Mouse (Mus musculus): ENCODE data around the gene Baz2b. TPM values are rescaled to one million over a fixed set of nuclear protein-coding genes. Genes with fewer than 3 reads are reported as not detected.
"Not testable (repeated sequence)": the region's sequence is repeated elsewhere in the genome, so short reads cannot be mapped to it uniquely, and the experiment has no call there.

The Baz2b gene
- polyA plus RNA-seq, 1 experiment = 7.0 TPM

- 30% methylated on average over 7 of the region's 7 CpGs for WGBS
- DNase-seq (ENCODE audit: low read depth, low spot score) = no peak
Measured at GRCm38 (mm10) chr2:60138751-60139162, 70.9 kb downstream of the Baz2b start.

DNA sequence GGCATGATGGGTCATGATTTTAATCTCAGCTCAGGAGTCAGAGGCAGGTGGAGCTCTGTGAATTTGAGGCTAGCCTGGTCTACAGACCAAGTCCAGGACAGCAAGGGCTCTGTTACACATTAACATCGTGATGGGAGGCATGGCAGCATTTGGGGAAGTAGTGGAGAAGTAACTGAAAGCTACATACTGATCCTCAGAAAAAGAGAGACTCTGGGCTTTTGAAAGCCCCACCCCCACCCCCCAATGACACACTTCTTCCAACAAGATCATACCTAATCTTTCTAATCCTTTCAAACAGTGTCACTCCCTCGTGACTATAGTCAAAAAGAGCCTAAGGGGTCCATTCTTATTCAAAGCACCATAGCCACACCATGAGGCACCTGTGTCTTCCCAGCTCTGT, 73.8 kb downstream of the Baz2b start:
- DNase-seq (ENCODE audit: low read depth, low spot score) = no peak
- 84% methylated on average over 2 of the region's 2 CpGs for WGBS

DNA sequence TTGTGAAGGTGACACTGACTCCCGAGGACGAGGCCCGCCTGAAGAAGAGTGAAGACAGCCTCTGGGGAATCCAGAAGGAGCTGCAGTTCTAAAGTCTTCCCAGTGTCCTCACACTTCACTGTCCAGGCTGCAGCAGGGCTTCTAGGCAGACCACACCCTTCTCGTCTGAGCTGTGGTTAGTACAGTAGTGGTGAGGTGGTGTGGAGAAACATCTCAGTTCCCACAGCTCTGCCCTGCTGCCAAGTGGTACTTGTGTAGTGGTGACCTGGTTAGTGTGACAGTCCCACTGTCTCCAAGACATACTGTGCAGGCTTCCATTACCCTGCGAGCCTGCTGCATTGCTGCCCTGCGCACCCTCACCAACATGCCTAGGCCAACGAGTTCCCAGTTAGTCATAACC, 74.7 kb downstream of the Baz2b start:
- WGBS = 89% methylated on average over 7 of the region's 7 CpGs
- DNase-seq (ENCODE audit: low read depth, low spot score) = not testable (repeated sequence)

DNA sequence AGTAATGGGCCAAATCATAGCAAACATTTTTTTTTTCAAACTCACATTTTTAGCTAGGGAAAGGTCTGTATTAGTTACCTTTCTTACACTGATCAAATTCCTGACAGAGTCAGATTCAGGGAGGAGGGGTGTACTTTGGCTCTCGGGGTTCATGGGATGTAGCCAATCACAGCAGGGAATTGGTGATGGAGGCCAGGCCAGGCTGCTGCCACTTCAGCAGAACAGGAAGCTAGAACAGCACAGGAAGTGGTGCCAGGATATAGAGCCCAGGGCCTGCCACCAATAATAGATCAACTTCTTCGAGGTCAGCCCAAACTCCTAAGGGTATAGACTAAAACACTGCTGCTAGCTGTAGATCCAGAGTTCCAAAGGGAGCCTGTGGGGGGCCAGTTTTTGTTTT, 76.6 kb downstream of the Baz2b start:
- 79% methylated on average over 2 of the region's 2 CpGs for WGBS
- DNase-seq (ENCODE audit: low read depth, low spot score) = no peak

DNA sequence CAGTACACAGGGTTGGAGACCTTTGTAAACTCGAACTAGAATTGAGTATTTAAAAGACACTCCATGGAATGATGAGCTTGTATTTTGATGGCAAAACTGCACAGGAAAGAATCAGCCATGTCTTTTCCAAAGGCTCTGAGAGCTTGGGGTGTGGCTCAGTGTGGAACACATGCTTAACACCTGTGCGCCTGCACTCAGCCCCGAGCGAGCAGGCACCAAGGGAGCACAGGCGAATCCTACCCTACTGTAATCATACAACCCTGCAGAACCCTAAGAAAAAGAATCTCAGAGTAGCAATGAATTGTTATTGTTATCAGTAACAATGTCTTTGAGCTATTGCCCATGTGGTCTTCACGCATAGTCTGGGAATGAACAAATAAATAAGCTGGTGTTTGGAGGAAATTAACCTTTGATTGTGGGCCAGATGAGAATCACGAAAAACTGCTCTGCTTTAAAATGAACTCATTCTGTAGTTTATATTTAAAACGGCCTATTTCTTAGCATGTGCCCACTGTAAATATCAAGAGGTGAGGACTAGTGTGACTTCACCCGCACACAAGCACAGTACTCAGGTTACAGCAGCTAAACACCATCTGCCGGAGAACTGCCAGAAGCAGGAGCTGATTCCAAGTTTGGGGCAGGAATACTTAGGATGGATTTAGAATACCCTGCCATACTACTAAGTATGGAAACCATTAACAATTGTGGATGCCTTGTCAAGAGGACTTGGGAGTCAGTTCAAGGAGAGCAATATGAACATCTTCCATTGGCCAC, 77.2 kb downstream of the Baz2b start:
- 42% methylated on average over 10 of the region's 10 CpGs for WGBS
- DNase-seq (ENCODE audit: low read depth, low spot score) = no peak

DNA sequence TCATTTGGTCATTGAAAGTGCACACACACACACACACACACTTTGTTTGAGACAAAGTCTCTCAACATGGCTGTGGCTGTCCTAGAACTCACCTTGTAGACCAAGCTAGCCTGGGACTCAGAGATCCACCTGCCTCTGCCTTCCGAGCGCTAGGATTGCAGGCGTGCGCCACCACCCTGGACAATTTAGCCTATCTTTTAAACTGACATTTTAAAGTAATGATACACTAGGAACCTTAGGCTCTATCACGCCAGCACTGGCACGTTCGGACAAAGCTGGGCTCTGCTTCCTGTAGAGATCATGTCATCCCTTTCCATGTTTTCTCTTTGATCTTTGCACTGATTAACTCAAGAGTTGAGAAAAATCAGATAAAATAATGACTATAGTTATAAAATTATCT, 81.0 kb downstream of the Baz2b start:
- no peak for DNase-seq (ENCODE audit: low read depth, low spot score)
- 98% methylated on average over 7 of the region's 7 CpGs for WGBS

DNA sequence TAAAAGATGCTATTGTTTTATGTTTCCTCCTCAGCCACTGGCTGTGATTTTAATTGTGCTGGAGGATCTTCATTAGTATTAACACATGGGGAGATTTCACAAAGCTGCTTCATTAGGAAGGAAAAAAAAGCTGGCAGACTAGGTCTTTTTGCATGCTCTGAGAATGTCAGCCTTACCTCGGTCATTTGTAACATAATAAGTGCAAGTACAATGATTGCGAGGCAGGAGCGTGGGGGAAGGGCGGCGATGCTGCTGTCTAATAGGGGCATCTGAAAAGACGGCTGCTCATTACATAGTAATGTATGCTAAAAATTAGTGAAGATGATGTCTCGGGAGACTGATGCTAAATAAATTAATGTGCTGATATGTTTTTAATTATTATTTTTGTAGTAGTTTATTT, 82.8 kb downstream of the Baz2b start:
- WGBS = 88% methylated on average over 7 of the region's 7 CpGs
- no peak for DNase-seq (ENCODE audit: low read depth, low spot score)

GRCm38 (mm10) chr2:60126292-60126691, 83.3 kb downstream of the Baz2b start:
- no peak for DNase-seq (ENCODE audit: low read depth, low spot score)
- 32% methylated on average over 8 of the region's 8 CpGs for WGBS

DNA sequence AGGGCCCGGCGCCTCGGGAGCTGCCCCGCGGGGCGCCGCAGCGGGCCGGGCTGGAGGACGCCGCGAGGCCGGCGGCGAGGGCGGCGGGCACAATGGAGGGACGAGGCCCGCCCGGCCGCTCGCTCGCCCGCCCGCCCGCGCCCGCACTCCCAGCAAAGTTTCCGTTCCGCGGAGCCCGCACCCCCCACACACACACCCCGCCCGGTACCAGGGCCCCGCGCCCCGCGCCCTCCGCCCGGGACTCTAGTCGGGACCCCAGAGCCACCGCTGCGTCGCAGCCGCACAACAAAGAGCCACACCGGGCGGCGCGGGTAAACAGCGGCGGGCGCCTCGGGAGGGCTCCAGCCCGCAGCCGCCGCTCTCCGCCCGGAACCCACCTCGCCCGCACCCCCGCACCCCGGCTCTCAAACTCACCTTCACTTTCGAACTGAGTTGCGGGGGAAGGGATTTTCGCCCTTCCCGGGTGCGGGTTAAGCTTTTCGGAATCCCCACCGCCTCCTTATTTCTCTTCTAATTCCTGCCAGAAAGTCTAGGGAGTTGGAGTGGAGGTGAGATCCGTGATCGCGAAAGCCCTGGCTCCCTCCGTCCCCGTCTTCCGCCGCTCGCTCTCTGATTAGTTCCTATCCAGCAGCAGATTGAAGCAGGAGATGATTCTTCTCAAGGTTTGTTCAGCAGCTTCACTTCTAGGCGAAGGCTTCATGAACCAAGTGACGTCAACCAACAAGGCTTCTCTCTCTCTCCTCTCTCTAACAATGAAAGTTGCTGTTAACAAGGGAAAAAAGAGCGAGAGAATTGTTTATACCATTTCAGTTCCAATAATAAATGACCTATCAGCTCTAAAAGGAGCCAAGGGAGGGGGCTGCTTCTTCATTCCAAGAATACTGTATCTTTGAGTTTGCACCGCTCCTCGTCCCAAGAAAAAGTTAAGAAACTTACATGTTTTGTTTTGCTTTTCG, 84.3 kb downstream of the Baz2b start:
- WGBS = under 1% methylated on average over 66 of the region's 83 CpGs
- DNase-seq (ENCODE audit: low read depth, low spot score) = no peak

DNA sequence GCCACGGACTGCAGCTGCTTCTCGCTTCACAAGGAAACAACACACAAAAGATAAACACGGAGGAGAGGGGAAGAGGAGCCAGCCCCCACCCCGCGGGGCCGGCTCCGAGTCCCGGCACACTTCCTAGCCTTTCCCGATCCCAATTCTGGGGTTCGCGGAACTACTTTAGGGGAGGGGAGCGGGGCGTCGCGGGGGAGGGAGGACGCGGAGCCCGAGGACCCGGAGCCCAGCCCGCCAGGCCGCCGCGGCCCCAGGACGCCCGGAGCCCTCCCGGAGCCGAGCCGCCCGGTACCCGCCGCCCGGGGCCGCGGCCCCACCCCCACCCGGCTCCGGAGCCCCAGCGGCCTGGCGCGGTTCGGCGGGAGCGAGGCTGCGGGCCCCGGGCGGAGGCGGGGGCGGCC, 85.0 kb downstream of the Baz2b start:
- under 1% methylated on average over 47 of the region's 47 CpGs for WGBS
- no peak for DNase-seq (ENCODE audit: low read depth, low spot score)

DNA sequence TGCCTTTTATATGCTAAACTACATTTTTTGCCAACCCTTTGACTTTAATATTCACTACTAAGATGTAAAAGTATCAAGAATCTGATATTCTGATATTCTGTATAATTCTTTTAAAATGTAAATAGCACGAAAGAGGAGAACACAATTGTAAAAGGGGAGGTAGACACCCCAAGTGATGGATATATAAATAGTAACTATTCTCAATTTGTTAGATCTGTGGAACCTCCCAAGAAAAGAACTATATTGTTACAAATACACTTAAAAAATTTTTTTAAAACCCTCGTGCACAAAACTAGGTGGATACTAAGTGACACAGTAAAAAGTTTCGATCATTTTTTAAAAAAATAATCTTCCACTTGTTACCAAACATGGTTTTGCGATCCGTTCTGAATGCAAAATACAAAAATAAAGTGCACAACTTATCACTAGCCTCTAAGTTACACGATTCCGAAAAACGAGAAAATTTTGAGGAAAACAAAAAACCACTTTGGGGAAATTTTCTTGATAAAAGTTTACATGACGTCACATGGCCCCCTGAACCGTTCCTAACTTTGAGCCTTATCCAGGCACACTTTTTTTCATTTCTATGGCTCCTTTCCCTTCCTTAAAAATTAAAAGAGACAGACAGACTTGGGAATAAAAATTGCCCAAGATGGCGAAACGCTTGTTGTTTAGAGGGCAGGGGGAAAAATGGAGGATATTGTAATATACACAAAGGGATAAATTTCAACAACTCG, 85.6 kb downstream of the Baz2b start:
- no peak for DNase-seq (ENCODE audit: low read depth, low spot score)
- WGBS = 1% methylated on average over 13 of the region's 13 CpGs

DNA sequence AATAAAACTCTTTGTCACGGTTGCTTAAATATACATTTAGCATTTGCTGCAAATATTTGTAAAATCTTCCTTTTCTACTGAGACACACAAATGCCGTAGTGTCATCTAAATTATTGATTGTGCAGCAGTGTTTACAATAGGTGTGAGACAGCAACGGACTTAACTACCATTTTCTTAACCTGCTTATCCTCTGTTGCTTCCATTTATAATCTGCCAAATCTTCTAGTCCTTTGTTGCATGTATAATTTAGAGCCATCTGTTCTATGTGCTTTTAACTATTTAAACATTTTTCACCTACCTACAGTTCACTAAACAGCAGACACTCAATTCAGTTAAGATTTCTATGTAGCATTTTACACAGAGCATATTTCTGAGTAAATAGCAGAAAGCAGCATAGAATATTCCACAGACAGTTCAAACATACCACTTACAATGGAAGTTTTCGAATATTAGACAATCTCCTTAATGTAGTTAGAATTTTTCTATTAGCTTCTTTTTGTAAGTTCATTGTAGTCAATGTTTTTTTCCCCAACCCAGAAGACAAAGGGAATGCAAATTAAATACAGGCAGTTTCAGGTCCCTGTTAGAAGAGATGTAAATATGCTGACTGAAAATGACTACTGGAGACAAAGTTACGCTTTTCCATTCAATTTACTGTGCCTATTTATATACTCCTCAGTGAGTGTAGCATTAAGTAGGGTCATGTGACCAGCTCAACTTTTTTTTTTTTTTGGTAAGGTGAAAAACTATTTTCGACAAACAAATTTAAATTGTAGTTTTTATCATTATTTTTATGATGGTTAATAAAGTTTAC, 86.4 kb downstream of the Baz2b start:
- DNase-seq (ENCODE audit: low read depth, low spot score) = no peak
- WGBS = 24% methylated on average over 6 of the region's 6 CpGs

GRCm38 (mm10) chr2:60122188-60122587, 87.5 kb downstream of the Baz2b start:
- 39% methylated on average over 2 of the region's 2 CpGs for WGBS
- DNase-seq (ENCODE audit: low read depth, low spot score) = no peak

DNA sequence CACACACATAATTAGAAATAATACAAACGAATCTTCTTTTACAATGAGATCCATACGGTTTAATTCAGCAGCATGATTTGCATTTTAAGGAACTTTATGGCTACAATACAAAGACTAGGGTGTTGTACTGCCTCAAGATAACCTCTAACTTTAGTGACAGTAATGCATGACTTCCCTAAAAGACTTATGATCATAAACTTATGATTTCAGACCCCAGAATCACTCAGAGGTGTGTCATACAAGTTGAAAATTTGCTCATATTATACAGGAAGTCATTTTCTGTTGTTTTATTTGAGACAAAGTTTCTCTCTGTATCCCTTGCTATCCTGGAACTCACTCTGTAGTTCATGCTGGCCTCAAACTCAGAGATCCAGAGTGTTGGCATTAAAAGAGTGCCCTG, 89.0 kb downstream of the Baz2b start:
- no peak for DNase-seq (ENCODE audit: low read depth, low spot score)
- WGBS = 20% methylated on average over 2 of the region's 2 CpGs

DNA sequence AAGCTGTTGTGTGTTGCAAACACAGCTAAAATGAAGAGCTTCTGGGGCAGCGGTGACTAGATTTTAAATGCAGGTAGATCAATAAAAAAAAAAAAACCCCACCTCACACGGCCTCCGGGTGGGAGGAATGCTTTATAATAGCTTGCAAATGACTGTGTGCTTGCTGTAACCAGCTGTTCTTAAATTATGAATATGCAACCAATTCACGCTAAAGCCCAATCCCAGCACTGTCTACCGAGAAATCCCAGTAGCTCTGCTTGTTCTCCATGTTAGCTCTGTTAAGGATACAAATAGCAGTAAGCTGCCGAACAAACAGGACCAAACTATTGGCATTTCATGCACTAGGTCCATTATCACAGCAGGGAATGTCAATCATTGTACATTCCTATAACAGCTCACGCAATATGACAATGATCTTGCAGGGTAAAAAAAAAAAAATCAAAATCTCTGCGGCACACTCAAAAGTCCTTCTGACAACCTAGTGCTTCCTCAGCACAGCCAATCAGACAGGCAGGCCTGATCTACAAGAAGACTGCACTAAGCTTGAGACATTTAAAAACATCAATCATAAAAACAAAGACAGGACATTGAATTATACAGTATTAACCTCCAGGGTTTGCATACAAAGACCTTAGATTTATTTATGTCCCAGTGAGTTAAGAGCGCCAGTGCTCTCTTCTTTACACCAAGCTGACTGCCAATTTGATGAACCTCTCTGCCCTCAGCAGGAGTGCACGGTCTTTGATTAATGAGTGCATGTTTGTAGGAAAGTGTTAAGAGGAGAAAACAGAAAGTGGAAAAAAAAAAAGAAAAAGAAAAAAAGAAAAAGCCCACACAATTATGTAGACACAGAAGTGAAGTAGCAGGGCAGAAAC, 90.7 kb downstream of the Baz2b start:
- DNase-seq (ENCODE audit: low read depth, low spot score) = no peak
- WGBS = 62% methylated on average over 10 of the region's 10 CpGs

DNA sequence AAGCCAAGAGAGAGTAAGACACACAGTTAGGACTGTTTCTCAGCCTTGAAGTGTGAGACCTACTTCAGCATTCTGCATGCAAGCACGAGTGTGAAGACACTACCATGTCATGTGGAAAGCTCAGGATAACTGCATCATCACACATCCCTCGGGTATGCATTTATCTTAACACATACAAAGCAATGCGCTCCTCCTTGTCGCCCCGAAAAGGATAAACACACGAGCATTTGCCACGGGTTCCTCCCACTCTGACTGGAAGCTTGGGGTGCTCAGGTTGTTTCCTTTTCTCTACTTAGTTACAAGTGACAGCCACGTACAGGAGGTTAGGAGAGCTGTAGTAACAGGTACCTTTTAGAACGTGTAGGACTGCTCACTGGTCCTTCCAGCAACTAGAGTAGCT, 91.8 kb downstream of the Baz2b start:
- 70% methylated on average over 9 of the region's 9 CpGs for WGBS
- no peak for DNase-seq (ENCODE audit: low read depth, low spot score)

GRCm38 (mm10) chr2:60115891-60116554, 93.6 kb downstream of the Baz2b start:
- no peak for DNase-seq (ENCODE audit: low read depth, low spot score)
- WGBS = 71% methylated on average over 12 of the region's 12 CpGs

GRCm38 (mm10) chr2:60114901-60115300, 94.7 kb downstream of the Baz2b start:
- DNase-seq (ENCODE audit: low read depth, low spot score) = no peak
- WGBS = 63% methylated on average over 4 of the region's 4 CpGs
